Mouse (Mus musculus) cerebellum, adult 11 months (tissue): Measurements from ENCODE around the gene Raet1e.
"Not testable (repeated sequence)": the region's sequence is repeated elsewhere in the genome, so short reads cannot be mapped to it uniquely, and the experiment has no call there.

ENCODE experiments used
- DNase-seq: peaks from one replicate; pipeline ENCODE4 v3.0.0; 2022

Raet1e gene

DNA sequence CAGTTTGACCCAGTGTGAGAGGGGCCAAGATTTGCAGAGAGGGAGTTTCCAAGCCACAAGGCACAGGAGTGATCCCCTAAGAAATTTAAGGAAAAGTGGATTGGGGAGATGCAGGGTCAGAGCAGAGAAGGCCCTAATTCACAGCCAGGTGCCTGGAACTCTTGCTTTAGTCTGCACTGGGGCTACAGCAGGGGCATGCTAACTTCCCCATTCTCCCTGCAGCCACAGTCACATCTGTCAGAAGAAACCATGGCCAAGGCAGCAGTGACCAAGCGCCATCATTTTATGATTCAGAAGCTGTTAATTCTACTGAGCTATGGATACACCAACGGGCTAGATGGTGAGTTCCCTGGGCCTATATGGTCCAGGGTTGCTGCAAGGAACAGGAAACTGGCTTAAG is 204.1 kb downstream of the Raet1e start:
- not testable (repeated sequence) for DNase-seq

DNA sequence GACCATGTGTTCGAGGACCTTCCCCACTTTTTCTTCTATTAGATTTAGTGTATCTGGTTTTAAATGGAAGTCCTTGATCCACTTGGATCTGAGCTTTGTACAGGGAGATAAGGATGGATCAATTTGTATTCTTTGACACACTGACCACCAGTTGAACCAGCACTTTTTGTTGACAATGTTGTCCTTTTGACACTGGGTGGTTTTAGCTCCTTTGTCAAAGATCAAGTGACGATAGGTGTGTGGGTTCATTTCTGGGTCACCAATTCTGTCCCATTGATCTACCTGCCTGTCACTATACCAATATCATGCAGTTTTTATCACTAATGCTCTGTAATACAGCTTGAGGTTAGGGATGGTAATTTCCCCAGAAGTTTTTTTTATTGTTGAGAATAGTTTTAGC is 206.5 kb downstream of the Raet1e start:
- not testable (repeated sequence) for DNase-seq

DNA sequence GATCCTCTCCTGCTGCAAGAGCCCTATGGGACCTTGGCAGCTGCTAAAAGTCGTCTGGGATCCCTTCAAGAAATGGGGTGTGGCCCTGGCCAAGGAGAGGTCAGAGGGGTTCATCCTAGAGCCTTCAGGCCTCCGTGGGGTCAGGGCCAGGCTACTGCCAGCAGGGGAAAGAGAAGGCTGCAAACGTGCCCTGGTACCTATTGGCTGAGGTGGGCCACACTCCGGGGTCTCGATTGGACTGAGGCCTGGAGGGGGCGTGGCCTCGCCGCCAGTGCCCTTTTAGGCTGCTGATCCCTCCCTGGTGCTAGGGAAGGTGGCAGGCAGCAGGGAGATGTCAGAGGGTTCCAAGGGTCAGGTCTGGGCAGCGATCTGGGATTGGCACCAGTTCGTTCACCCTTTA is 222.9 kb downstream of the Raet1e start:
- DNase-seq, result not testable (repeated sequence)

DNA sequence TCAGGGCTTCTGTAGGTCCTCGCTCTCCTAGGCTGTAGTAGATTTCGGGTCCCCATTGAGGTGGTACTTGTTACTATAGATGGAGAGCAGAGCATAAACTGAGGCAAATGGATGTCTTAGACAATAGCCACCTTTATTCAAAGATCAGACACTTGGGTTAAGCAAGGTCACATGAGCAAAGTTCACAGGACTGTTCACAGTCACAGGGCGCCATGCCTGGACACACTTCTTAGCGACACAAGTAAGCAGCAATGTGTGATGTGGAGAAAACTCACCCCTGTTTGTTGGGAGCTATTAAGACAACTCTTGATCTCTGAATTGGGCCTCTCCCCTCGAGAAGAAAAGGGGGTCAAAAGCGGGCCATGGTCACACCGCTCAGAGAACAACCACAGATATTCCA is 231.8 kb downstream of the Raet1e start:
- not testable (repeated sequence) for DNase-seq

DNA sequence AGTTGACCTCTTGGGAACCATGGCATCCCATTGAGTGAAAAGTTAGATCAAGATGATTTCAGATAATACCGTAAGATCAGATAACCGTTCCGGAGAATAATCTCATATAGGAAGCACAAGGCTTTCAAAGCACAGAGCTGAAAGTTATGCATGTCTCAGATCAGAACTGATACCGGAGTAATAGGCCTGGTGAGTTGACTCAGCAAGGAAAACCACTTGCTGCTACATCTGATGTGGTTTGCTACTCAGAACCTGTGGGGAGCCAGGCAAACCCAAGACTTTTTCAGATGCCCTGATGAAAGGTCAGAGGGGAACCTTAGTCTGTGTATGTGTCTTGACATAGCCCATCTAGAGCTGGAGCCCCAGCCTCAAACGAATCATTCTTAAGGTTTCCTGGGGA is 233.2 kb downstream of the Raet1e start:
- not testable (repeated sequence) for DNase-seq

DNA sequence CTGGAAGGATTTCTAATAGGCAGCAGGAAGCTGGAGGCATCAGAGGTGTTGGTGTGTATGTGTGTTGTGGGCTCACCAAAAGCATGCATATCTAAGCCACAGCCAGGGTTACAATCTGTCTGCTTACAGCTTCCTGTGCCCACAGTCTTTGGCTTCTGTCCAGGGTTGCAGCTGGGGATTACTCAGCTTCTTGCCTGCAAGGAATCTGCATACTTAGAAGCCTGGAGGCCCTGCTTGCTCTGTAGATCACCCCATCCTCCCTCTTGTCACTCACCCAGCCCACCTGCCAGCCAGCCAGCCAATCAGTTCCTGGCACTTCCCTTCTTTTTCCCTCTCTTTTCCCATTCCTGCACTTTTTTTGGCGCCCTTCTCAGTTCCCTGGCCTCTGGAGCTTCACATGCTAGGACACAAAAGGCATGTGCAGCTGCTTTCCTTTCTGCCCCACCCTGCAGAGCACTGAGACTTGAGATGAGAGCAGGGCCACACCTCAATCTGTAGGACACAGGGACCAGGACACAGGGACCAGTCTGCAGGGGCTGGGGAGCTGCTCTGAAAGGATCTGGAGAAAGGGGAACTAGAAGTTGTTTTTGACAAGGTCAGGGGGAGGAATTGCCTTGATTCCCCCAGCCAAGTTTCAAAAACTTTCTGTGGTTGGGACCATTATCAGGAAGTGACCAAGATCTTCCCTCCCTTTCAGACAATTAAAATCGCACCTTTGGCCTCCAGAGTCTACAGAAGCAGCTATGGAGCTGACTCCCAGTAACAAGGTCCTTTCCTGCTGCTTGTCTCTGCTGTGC is 234.9 kb downstream of the Raet1e start:
- DNase-seq, result not testable (repeated sequence)

DNA sequence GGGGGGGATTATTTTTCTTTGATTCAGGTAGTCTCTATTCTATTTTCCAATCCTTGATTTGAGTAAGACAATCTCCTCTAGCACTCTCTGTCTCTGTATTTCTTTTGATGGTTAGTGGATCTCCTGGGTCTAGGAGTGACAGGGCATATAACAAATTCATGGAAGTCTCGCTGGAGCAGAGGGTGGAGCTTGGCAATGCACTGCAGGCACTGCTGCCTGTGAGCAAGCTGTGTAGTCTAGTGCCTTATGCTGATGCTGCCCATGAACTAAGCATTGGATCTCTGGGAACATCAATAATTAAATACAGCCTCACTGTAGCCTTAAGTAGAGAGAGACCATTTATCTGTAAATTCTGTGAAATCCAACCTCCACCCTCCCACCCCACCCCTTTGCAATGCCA is 238.3 kb downstream of the Raet1e start:
- not testable (repeated sequence) for DNase-seq

DNA sequence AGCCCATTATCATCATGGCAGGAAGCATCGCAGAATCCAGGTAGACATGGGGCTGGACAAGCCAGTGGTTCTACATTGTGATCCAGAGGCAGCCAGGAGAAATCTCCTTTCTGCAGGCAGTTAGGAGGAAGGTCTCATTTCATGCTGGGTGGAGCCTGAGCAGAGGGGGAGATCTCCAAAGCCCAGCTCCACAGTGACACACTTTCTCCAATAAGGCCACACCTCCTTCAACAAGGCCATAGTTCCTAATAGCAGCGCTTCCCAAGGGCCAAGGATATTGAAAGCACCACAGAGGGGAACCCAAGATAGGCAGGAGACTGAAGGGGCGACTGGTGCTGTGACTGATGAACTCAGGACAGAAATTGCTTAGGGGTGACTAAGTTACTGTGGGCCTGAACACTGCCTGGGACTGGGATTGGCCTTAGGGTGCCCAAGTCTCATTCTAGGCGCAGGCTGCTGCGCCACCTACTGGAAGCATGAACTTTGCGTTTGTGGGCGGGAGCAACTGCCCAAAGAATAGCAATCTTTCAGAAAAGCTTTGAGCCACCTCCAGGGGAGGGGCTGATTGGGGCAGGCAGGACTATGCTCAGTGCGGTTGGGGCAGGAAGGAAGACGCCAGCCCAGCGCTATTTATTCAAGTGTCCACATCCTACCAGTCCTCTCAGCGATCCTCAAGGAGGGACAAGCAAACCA is 244.0 kb downstream of the Raet1e start:
- DNase-seq, result not testable (repeated sequence)

DNA sequence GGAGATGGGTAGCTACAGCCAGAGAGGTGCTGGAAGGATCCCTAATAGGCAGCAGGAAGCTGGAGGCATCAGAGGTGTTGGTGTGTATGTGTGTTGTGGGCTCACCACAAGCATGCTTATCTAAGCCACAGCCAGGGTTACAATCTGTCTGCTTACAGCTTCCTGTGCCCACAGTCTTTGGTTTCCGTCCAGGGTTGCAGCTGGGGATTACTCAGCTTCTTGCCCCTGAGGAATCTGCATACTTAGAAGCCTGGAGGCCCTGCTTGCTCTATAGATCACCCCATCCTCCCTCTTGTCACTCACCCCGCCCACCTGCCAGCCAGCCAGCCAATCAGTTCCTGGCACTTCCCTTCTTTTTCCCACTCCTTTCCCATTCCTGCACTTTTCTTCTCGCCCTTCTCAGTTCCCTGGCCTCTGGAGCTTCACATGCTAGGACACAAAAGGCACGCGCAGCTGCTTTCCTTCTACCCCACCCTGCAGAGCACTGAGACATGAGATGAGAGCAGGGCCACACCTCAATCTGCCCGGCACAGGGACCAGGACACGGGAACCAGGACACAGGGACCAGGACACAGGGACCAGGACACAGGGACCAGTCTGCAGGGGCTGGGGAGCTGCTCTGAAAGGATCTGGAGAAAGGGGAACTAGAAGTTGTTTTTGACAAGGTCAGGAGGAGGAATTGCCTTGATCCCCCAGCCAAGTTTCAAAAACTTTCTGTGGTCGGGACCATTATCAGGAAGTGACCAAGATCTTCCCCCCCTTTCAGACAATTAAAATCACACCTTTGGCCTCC is 255.5 kb downstream of the Raet1e start:
- not testable (repeated sequence) for DNase-seq
